Mouse (Mus musculus): ENCODE data around the gene Ifitm3.

DNA sequence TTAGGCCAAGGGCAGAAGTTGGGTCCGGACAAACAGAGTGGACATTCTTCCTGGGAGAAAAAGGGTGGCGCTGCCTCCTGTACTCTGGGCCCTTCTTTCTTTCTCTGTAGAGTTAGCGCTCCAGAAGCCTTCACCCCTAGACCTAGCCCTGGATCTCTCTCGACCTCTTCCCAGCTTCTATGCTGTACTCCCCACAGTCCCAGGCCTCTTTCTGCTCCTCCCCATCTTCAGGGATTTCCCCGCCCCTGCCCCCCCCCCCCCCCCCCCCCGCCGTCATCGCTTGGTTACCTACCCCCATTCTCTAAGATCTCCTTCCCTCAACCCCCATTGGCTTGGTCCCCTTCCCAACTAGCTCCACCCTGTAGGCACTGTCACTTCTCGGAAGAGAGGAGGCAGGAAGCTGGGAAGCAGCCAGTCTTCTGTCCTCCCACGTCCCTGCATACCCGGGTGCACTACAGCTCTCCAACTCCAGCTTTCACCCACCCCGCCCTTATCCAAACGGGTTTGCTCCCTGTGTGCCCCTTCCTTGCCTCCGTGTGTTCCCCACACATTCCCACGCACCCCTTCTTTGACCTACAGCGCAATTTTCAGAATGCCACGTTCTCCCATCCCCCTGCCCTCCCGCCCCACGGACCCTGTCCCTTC, 37.1 kb upstream of the Ifitm3 start:
- TF ChIP-seq EP300 (IDR thresholded peaks at IDR 0.05; ENCODE audit: low read length) = no peak
- TF ChIP-seq POLR2A (IDR thresholded peaks at IDR 0.05; ENCODE audit: low read depth, low read length) = no peak
- no peak for TF ChIP-seq ZMIZ1 (IDR thresholded peaks at IDR 0.05; ENCODE audit: low read depth, low read length)
- no peak for TF ChIP-seq CTCF (conservative IDR thresholded peaks at IDR 0.05 in 1 of 2, IDR thresholded peaks at IDR 0.05 in 1 of 2; ENCODE audit: low read depth in 2 of 2, low read length in 2 of 2)
- no peak for TF ChIP-seq MEF2A (IDR thresholded peaks at IDR 0.05; ENCODE audit: borderline replicate concordance, low read depth, low read length)
- no peak for TF ChIP-seq NRF1 (IDR thresholded peaks at IDR 0.05; ENCODE audit: low read depth, low read length)
- no peak for TF ChIP-seq ZKSCAN1 (IDR thresholded peaks at IDR 0.05; ENCODE audit: borderline replicate concordance, low read depth, low read length)
- no peak for TF ChIP-seq RAD21 (IDR thresholded peaks at IDR 0.05; ENCODE audit: low read depth, low read length)
- no peak for TF ChIP-seq USF1 (IDR thresholded peaks at IDR 0.05; ENCODE audit: low read depth, low read length)
- TF ChIP-seq MYC (IDR thresholded peaks at IDR 0.05; ENCODE audit: low read depth, low read length) = no peak
- no peak for TF ChIP-seq JUND (conservative IDR thresholded peaks at IDR 0.05; ENCODE audit: low read depth, low read length)
- no peak for TF ChIP-seq MAZ (IDR thresholded peaks at IDR 0.05; ENCODE audit: low read depth, low read length)
- no peak for TF ChIP-seq ZNF384 (IDR thresholded peaks at IDR 0.05; ENCODE audit: low read depth, low read length)
- no peak for TF ChIP-seq RCOR1 (conservative IDR thresholded peaks at IDR 0.05; ENCODE audit: low read depth, low read length)
